Mouse (Mus musculus): ENCODE data around the gene Ncoa3.

Gene Ncoa3

DNA sequence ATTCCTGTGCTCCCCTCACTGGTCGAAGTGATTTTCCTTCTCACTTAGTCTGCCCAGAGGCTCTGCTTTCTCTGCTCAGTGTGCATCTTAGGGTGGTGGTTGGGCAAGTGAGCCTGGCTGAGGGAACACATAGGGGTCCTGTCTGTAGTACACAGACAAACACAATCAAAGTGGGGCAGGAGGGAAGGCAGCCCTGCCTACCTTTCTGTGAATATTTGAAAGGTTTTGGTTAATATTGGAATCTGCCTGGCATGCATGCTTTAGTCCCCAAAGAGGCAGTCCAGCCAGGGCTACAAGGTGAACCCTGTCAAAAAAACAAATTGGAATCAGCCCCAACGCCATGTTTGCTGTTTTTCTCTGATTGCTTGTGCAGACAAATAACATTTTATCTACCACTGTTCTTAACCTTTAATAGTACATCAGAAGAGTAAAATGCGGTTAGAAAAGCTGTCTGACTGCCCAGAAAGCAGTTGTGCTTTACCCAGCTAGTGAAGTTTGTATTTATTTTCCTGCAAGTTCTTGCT is 42.6 kb downstream of the Ncoa3 start:
- no peak for DNase-seq (ENCODE audit: low spot score in 2 of 2)

- DNase-seq (ENCODE audit: low spot score in 2 of 2): peak in 1 of 2 experiments; percentile 68
Measured at GRCm38 (mm10) chr2:166035725-166036124, 43.3 kb downstream of the Ncoa3 start.

GRCm38 (mm10) chr2:166039681-166040080 is 47.2 kb downstream of the Ncoa3 start:
- DNase-seq (ENCODE audit: low spot score in 2 of 2): no peak

DNA sequence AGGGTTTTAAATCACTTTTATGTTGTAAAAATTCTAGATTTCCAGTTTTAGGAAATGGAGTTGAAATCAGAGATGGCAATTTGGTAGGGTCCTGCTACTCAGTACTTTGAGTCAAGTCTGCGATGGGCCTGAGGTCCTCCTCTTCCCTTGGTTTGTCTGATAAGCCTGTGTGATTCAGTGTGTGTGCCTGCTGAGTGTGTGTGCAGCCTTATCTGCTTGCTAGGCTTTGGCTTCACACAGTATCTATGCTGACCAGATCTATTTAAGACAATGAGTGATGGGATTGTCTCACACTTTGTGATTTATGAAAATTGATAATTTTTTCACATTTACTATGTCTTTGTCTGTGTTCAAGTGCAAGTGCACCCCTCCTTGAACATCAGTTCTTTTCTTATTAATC is 50.1 kb downstream of the Ncoa3 start:
- no peak for DNase-seq (ENCODE audit: low spot score in 2 of 2)

GRCm38 (mm10) chr2:166045006-166045405 is 52.6 kb downstream of the Ncoa3 start:
- DNase-seq (ENCODE audit: low spot score in 2 of 2): no peak

DNA sequence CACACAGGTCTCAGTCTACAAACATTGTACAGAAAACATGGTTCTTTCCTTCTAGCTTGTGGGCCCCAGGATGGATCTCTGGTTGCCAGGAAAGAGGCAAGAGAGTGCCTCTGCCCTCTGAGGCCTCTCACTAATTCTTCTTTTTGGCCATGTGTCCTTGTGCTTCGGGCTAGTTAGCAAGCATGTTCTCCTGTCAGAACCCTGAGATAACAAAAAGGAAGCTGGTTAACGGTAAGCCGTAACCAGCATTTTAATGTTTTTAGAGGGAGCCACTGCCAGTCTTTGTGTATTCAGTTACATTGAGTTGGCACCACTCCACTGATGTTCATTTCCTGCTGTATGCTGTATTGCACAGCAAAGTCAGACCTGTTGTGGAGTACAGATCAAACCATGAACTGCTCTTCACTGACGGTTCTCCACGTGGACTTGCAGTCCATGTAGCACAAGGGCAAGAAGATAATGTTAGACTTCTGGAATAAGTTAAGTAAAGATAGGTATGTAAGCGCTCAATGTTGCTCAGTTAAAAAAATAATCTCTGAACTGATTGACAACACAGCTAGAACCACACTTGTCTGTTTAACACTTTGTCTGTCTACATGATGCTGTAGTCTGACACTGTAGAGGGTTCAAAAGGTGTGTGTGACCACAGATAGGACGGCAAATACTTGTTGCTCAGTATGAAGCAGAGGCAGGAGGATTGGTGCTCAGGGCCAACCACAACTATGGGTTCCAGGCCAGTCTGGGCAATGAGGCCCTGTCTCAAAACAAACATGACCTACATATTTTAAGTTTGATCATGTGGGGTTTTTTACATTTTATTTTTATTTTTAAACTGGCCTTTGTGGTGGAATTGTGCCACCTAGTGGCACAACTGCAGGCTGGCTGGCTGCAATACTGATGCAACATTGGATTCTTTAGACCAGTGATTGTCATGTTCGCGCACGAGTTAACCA is 53.4 kb downstream of the Ncoa3 start:
- DNase-seq (ENCODE audit: low spot score in 2 of 2): peak; percentile 38

GRCm38 (mm10) chr2:166047931-166048330 is 55.5 kb downstream of the Ncoa3 start:
- DNase-seq (ENCODE audit: low spot score in 2 of 2): no peak

DNA sequence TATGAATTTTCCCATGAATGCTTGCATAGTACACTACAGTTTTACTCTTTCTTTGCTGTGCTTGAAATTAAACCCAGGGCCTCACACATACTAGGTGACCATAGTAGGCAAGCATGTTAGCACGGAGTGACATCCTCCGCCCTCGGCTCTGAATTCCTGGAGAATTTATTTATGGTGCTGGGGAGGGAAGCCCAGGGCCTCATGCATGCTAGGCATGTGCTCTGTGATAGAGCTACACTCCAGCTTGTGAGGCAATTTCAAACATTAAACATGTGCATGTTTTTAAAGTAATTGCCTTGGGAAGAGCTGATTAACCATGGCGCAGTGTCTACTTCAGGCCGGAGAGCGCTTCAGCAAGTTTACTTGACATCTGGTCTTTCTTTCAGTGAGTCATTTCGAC is 56.4 kb downstream of the Ncoa3 start:
- DNase-seq (ENCODE audit: low spot score in 2 of 2): no peak

- no peak for DNase-seq (ENCODE audit: low spot score in 2 of 2)
Measured at GRCm38 (mm10) chr2:166051421-166051820, 59.0 kb downstream of the Ncoa3 start.

GRCm38 (mm10) chr2:166051966-166052365 is 59.5 kb downstream of the Ncoa3 start:
- no peak for DNase-seq (ENCODE audit: low spot score in 2 of 2)

DNA sequence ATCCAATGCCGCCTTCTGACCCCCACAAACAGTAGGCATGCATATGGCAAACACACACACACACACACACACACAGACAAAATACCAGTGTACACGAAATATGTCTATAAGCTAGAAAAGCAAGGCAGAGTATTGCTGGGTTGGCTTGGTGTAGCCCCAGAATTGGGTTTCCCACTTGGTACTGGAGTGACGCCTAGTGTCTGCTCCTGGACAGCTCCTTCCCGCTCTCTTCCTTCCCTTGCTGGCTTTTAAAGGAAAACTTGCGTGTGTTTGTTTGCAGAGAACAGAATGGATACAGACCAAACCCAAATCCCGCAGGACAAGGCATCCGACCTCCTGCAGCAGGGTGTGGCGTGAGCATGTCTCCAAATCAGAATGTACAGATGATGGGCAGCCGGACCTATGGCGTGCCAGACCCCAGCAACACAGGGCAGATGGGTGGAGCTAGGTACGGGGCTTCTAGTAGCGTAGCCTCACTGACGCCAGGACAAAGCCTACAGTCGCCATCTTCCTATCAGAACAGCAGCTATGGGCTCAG is 61.6 kb downstream of the Ncoa3 start:
- no peak for DNase-seq (ENCODE audit: low spot score in 2 of 2)

- DNase-seq (ENCODE audit: low spot score in 2 of 2): no peak
Measured at GRCm38 (mm10) chr2:166059684-166060423, 67.4 kb downstream of the Ncoa3 start.

DNA sequence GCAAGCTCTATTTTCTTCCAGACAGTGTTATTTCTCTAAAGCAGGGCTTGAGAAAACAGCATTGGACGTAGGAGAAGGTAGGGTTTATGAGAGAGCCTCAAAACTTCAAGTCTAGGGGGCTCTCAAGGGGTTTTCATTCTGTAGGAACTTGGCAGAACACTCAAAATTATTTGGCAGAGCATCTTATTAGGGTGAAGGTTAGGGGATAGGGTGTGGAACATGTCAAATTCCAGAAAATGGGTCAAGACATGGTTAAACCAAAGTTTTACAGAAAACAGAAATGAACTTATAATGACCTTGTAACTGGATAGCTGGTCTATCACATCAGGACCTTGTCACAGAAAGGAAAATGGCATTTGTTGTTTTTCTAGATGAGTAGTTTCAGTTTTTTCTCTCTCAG is 69.6 kb downstream of the Ncoa3 start:
- peak in 1 of 2 experiments; percentile 37 for DNase-seq (ENCODE audit: low spot score in 2 of 2)

- DNase-seq (ENCODE audit: low spot score in 2 of 2): no peak
Measured at GRCm38 (mm10) chr2:166062431-166062830, 70.0 kb downstream of the Ncoa3 start.

DNA sequence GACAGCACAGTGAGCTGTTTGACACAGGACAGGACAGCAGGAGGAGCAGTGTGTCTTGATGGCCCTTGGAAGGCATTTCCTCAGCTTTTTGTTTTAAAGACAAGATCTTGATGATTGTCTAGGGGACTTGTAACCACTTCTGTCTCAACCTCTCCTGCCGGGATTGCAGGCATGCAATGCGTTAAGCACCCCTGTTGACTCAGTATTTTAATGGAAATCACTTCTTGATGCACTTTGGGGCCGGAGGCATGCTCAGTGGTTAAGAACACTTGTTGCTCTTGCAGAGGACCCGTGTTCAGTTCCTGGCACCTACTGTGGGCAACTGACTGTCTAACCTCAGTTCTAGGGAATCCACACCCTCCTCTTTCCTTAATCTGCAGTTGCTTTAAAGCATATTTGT is 74.0 kb downstream of the Ncoa3 start:
- no peak for DNase-seq (ENCODE audit: low spot score in 2 of 2)

- no peak for DNase-seq (ENCODE audit: low spot score in 2 of 2)
Measured at GRCm38 (mm10) chr2:166068261-166068660, 75.8 kb downstream of the Ncoa3 start.

DNA sequence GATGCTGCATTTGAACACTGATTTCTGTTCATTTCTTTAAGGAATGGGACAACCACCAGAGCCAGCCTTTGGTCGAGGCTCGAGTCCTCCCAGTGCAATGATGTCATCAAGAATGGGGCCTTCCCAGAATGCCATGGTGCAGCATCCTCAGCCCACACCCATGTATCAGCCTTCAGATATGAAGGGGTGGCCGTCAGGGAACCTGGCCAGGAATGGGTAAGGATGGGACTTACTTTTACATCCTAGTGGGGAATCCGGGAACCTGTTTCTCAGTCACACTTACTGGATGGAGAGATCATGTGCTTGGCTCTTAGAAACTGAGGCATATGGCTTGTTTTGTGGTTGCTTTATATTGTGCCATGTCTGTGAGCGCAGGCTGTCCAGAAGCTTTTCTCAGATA is 76.7 kb downstream of the Ncoa3 start:
- DNase-seq (ENCODE audit: low spot score in 2 of 2): no peak

- no peak for DNase-seq (ENCODE audit: low spot score in 2 of 2)
Measured at GRCm38 (mm10) chr2:166069738-166070137, 77.3 kb downstream of the Ncoa3 start.

GRCm38 (mm10) chr2:166071481-166071880 is 79.0 kb downstream of the Ncoa3 start:
- no peak for DNase-seq (ENCODE audit: low spot score in 2 of 2)

GRCm38 (mm10) chr2:166071889-166072288 is 79.5 kb downstream of the Ncoa3 start:
- DNase-seq (ENCODE audit: low spot score in 2 of 2): no peak

- DNase-seq (ENCODE audit: low spot score in 2 of 2): peak in 1 of 2 experiments; percentile 44
Measured at GRCm38 (mm10) chr2:166073082-166073481, 80.6 kb downstream of the Ncoa3 start.

- DNase-seq (ENCODE audit: low spot score in 2 of 2): no peak
Measured at GRCm38 (mm10) chr2:166074322-166074721, 81.9 kb downstream of the Ncoa3 start.
